Mouse (Mus musculus): ENCODE results near the gene Myo15b. TPM values are rescaled to one million over a fixed set of nuclear protein-coding genes. Genes with fewer than 3 reads are reported as not detected.

Gene Myo15b
- polyA plus RNA-seq, 1 experiment from 2014 or later, result 0.37 TPM

DNA sequence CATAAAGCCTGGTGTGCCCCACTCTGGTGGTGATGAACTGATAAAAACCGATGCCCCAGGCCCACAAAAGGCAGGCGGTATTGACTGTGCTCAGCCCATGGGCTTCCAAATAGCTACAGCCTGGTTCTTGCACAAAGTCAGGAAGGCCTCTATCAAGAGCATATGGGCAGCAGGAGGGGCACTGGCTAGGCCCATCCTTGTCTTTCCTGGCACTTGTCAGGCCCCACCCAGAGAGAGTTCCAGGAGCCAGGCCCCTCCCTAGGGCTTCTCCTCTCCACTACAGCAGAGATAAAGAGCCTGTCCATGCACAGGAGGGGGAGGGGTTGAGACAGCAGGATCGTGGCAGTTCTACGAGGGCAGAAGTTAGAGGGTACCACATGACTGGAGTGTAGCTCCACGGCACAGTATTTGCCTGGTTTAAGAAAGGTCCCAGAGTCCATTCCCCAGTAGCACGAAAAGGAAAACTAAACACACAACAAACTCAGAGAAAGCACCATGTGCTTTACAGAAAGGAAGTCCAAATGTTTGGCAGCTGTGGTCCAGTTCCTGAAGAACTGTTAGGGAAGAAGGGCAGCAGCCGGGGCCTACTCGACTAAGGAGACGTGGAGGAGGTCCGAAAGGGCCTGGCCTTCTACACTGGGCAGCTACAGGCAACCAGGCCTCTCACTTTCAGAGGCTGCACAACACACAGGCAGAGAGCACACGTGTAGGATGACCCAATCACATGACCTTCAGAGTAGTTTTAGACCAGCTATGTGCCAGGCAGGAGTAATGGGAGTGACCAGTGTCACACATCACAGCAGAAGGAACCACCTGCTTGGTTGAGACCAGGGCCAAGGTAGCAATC lies 45.4 kb downstream of the Myo15b start:
- 33% methylated on average over 11 of the region's 11 CpGs for WGBS
- peak overlapping the region; percentile 65 for H3K4me2 ChIP-seq
- peak overlapping the region; percentile 96 for H3K27ac ChIP-seq (ENCODE audit: poor library complexity, severe bottlenecking)
- H3K27me3 ChIP-seq (replicated peaks), result no peaks in the 10 kb centered on the region
- H3K4me3 ChIP-seq, result no peak overlapping the region
- ATAC-seq (ENCODE audit: insufficient number of reproducible peaks, low FRiP score), result peak; percentile 91
- H3K9ac ChIP-seq, result 0 out of 2 replicates have a peak overlapping the region, but pooled peaks have one; percentile 40
- H3K36me3 ChIP-seq, result peaks cover 7% of the 10 kb centered on the region
- H3K9me3 ChIP-seq (replicated peaks), result no peaks in the 10 kb centered on the region
- H3K4me1 ChIP-seq (replicated peaks), result peaks cover 79% of the 10 kb centered on the region

- 61% methylated on average over 8 of the region's 8 CpGs for WGBS
These were observed 46.2 kb downstream of the Myo15b start for GRCm38 (mm10) chr11:115904231-115904955.

DNA sequence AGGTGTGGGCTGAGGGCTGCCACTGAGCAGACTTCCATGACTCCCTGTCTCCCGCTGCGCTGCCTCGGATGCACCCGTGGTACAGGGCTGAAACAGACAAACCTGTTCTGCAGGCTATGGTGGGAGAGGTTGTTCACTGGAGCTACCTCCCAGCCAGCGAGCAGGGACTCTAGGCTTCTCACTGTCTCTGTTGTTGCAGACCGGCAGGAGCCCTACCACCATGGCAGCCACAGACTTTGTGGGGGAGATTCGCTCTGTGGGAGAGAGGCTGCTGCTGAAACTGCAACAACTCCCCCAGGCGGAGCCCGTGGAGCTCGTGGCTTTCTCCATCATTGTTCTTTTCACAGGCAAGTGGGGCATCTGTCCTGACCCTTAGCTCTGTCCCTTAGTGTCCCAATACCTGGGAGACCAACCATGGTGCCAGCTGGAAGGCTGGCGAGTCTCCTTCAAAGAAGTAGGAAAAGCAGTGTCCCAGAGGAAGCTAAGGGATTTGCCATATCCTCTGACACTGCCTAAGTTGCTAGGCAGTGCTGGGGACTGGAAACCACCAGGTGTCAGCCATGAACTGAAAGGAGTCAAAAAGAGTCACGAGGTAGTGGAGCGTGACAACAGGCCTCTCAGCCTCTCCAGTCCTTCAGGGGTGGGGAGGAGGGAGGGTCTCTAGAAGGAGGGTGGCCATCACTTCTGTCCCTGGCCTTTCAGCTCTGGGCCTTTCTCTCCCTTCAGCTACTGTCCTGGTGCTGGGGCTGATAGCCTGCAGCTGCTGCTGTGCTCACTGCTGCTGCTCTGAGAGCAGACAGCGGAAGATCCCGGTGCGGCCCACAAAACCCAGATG lies 47.0 kb downstream of the Myo15b start:
- Histone ChIP-seq H3K4me2 (no peak overlapping the region; the same call in 1 of the 2 replicates), H3K36me3 (peaks cover 9% of the 10 kb centered on the region), H3K4me1 (replicated peaks) (peaks cover 64% of the 10 kb centered on the region), H3K27me3 (replicated peaks) (no peaks in the 10 kb centered on the region), H3K9me3 (replicated peaks) (no peaks in the 10 kb centered on the region), H3K27ac (ENCODE audit: poor library complexity, severe bottlenecking) (no peak overlapping the region), H3K4me3 (no peak overlapping the region), H3K9ac (peak overlapping the region; percentile 27; the same call in 1 of the 2 replicates)
- ATAC-seq (ENCODE audit: insufficient number of reproducible peaks, low FRiP score), result no peak
- WGBS, result 49% methylated on average over 16 of the region's 16 CpGs

More at GRCm38 (mm10) chr11:115904231-115904955, 46.2 kb downstream of the Myo15b start:
- Histone ChIP-seq H3K4me1 (replicated peaks) (peaks cover 71% of the 10 kb centered on the region), H3K9me3 (replicated peaks) (no peaks in the 10 kb centered on the region), H3K4me3 (no peak overlapping the region), H3K27me3 (replicated peaks) (no peaks in the 10 kb centered on the region), H3K27ac (ENCODE audit: poor library complexity, severe bottlenecking) (peak overlapping the region; percentile 96), H3K4me2 (no peak overlapping the region), H3K36me3 (peaks cover 9% of the 10 kb centered on the region), H3K9ac (peak overlapping the region; percentile 27; the same call in 1 of the 2 replicates)
- ATAC-seq (ENCODE audit: insufficient number of reproducible peaks, low FRiP score), result no peak

DNA sequence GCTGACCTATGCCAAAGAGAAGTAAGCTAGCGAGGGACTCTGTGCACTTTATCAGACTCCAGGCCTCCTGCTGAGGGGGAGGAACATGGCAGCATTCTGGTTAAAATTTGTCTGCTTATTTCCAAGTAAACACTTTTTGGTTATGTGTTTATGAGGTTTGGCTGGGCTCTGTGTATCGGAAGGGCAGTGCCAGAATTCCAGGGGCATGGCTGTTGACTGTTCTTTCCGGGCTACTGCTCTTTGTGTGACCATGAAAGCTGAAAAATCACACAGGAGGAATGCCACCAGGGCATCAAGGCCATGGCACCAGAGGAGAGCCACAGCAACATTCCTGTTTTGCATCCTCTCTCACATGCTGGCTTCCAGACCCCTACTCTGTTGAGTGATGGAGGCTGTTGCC lies 47.9 kb downstream of the Myo15b start:
- WGBS, result 71% methylated on average over 3 of the region's 3 CpGs
- no peak for ATAC-seq (ENCODE audit: insufficient number of reproducible peaks, low FRiP score)
- H3K27ac ChIP-seq (ENCODE audit: poor library complexity, severe bottlenecking), result no peak overlapping the region
- no peak overlapping the region for H3K9ac ChIP-seq
- no peaks in the 10 kb centered on the region for H3K9me3 ChIP-seq (replicated peaks)
- H3K4me2 ChIP-seq, result no peak overlapping the region
- peaks cover 9% of the 10 kb centered on the region for H3K36me3 ChIP-seq
- H3K27me3 ChIP-seq (replicated peaks), result no peaks in the 10 kb centered on the region
- H3K4me1 ChIP-seq (replicated peaks), result peaks cover 54% of the 10 kb centered on the region
- H3K4me3 ChIP-seq, result no peak overlapping the region

- Histone ChIP-seq H3K36me3 (peaks cover 13% of the 10 kb centered on the region), H3K9me3 (replicated peaks) (no peaks in the 10 kb centered on the region), H3K27me3 (replicated peaks) (no peaks in the 10 kb centered on the region), H3K4me3 (no peak overlapping the region), H3K9ac (0 out of 2 replicates have a peak overlapping the region, but pooled peaks have one; percentile 0), H3K27ac (ENCODE audit: poor library complexity, severe bottlenecking) (no peak overlapping the region), H3K4me1 (replicated peaks) (peaks cover 50% of the 10 kb centered on the region), H3K4me2 (no peak overlapping the region)
- 80% methylated on average over 5 of the region's 5 CpGs for WGBS
- ATAC-seq (ENCODE audit: insufficient number of reproducible peaks, low FRiP score), result no peak
These were observed 48.3 kb downstream of the Myo15b start for GRCm38 (mm10) chr11:115906521-115906920.

- WGBS, result 70% methylated on average over 5 of the region's 5 CpGs
- Histone ChIP-seq H3K27ac (ENCODE audit: poor library complexity, severe bottlenecking) (no peak overlapping the region; the same call in 1 of the 2 replicates), H3K36me3 (peaks cover 37% of the 10 kb centered on the region), H3K9ac (no peak overlapping the region), H3K4me2 (no peak overlapping the region), H3K4me3 (no peak overlapping the region), H3K9me3 (replicated peaks) (no peaks in the 10 kb centered on the region), H3K27me3 (replicated peaks) (no peaks in the 10 kb centered on the region), H3K4me1 (replicated peaks) (peaks cover 4% of the 10 kb centered on the region; the same call in 1 of the 2 replicates)
- 0 out of 2 replicates have a peak, but pooled peaks have one; percentile 31 for ATAC-seq (ENCODE audit: insufficient number of reproducible peaks, low FRiP score)
These were observed 52.9 kb downstream of the Myo15b start for GRCm38 (mm10) chr11:115911134-115911561.

- 0 out of 2 replicates have a peak, but pooled peaks have one; percentile 15 for ATAC-seq (ENCODE audit: insufficient number of reproducible peaks, low FRiP score)
- peaks cover 41% of the 10 kb centered on the region for H3K36me3 ChIP-seq
- WGBS, result 71% methylated on average over 11 of the region's 11 CpGs
- no peaks in the 10 kb centered on the region for H3K9me3 ChIP-seq (replicated peaks)
- no peak within 1 kb of the TSS for H3K4me2 ChIP-seq
- H3K9ac ChIP-seq, result no peak within 1 kb of the TSS
- no peaks in the 10 kb centered on the region for H3K4me1 ChIP-seq (replicated peaks)
- no peaks in the 10 kb centered on the region for H3K27me3 ChIP-seq (replicated peaks)
- H3K27ac ChIP-seq (ENCODE audit: poor library complexity, severe bottlenecking), result no peak within 1 kb of the TSS; the same call in 1 of the 2 replicates
- no peak within 1 kb of the TSS for H3K4me3 ChIP-seq
These were observed 53.6 kb downstream of the Myo15b start, which contains the start of gene Smim6 for GRCm38 (mm10) chr11:115911632-115912376. Gene Smim6, plus strand, starts transcription at chr11:115912017.

- ATAC-seq (ENCODE audit: insufficient number of reproducible peaks, low FRiP score), result no peak
- Histone ChIP-seq H3K27me3 (replicated peaks) (no peaks in the 10 kb centered on the region), H3K4me3 (no peak overlapping the region), H3K9me3 (replicated peaks) (no peaks in the 10 kb centered on the region), H3K9ac (no peak overlapping the region), H3K4me1 (replicated peaks) (no peaks in the 10 kb centered on the region), H3K27ac (ENCODE audit: poor library complexity, severe bottlenecking) (no peak overlapping the region), H3K36me3 (peaks cover 39% of the 10 kb centered on the region), H3K4me2 (no peak overlapping the region)
- WGBS, result 80% methylated on average over 4 of the region's 4 CpGs
These were observed 58.4 kb downstream of the Myo15b start for GRCm38 (mm10) chr11:115916579-115916978.

- 88% methylated on average over 5 of the region's 5 CpGs for WGBS
- H3K9me3 ChIP-seq (replicated peaks), result no peaks in the 10 kb centered on the region
- H3K4me2 ChIP-seq, result no peak overlapping the region
- H3K36me3 ChIP-seq, result peaks cover 44% of the 10 kb centered on the region
- H3K4me3 ChIP-seq, result no peak overlapping the region
- ATAC-seq (ENCODE audit: insufficient number of reproducible peaks, low FRiP score), result no peak
- H3K4me1 ChIP-seq (replicated peaks), result no peaks in the 10 kb centered on the region
- no peak overlapping the region for H3K9ac ChIP-seq
- H3K27me3 ChIP-seq (replicated peaks), result no peaks in the 10 kb centered on the region
- no peak overlapping the region for H3K27ac ChIP-seq (ENCODE audit: poor library complexity, severe bottlenecking)
These were observed 60.4 kb downstream of the Myo15b start for GRCm38 (mm10) chr11:115918637-115919036.

- Histone ChIP-seq H3K4me2 (no peak overlapping the region), H3K9me3 (replicated peaks) (no peaks in the 10 kb centered on the region), H3K4me1 (replicated peaks) (no peaks in the 10 kb centered on the region), H3K36me3 (peaks cover 48% of the 10 kb centered on the region), H3K9ac (no peak overlapping the region), H3K27me3 (replicated peaks) (no peaks in the 10 kb centered on the region), H3K4me3 (no peak overlapping the region), H3K27ac (ENCODE audit: poor library complexity, severe bottlenecking) (no peak overlapping the region)
- 87% methylated on average over 5 of the region's 5 CpGs for WGBS
- ATAC-seq (ENCODE audit: insufficient number of reproducible peaks, low FRiP score), result no peak
These were observed 60.9 kb downstream of the Myo15b start for GRCm38 (mm10) chr11:115919073-115919472.
